Mouse (Mus musculus) ZHBTc4 (cell line): Measurements from ENCODE around the gene Washc2.
"Not testable (repeated sequence)": the region's sequence is repeated elsewhere in the genome, so short reads cannot be mapped to it uniquely, and the experiment has no call there.

ENCODE experiments used
- DNase-seq: peaks from one replicate; pipeline ENCODE4 v3.0.0-alpha.2; 2011; ENCODE audit warnings: low read depth, low spot score

The Washc2 gene

DNA sequence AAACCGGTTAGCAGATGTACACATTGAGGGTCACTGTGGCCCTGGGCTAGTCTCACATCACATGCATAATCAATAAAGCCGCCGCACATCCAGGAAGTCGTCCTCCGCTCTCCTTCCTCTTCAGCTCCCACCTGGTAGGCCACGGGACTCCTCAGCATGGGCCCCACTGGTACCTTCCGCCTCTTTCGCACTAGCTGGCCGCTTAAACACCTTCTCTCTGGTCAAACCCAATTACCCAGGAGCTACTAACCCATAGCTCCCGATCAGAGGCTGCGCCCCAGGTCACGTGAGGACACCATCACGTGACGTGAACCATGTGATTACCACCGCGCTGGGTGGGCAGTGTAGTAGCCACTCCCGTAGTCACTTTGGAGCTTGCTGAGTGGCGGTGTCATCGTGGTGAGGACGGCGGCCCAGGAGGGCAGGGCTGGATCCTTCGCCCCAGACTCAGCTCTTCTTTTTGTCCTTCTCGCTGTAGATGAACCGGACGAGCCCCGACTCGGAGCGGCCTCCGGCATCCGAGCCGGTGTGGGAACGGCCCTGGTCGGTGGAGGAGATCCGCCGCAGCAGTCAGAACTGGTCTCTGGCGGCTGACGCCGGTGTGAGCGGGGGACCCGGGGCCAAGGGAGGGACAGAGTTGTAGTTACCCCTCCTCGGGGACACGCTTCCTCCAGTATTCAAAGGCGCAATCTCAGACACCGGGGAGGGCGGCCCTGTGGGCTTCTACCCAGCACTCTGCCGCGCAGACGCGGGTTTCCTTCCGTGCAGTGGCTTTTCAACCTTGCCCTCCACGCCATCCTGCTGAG lies at the start of gene Washc2:
TSS of gene Washc2 (plus strand) at position 310 of the 806 bp plus-strand sequence.
- DNase-seq: peak; percentile 99

DNA sequence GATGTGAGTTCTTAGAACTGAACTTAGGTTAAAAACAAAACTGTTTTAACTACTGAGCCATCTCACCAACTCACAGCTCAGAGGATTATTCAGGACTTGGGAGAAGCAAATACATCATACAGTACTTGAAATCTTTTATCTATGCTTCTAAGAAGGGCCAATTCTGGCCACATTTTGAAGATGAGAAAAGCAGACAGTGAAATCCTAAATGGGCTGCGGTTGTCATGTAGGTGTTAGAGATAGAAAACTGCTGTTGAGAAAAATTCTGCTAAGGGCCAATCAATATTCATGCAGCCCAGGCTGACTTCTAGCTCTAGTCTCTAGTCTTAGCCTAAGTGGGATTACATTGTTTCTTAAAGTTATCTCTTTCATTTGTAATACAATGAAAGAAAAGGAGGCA lies 41.5 kb upstream of the Washc2 start:
- no peak for DNase-seq

DNA sequence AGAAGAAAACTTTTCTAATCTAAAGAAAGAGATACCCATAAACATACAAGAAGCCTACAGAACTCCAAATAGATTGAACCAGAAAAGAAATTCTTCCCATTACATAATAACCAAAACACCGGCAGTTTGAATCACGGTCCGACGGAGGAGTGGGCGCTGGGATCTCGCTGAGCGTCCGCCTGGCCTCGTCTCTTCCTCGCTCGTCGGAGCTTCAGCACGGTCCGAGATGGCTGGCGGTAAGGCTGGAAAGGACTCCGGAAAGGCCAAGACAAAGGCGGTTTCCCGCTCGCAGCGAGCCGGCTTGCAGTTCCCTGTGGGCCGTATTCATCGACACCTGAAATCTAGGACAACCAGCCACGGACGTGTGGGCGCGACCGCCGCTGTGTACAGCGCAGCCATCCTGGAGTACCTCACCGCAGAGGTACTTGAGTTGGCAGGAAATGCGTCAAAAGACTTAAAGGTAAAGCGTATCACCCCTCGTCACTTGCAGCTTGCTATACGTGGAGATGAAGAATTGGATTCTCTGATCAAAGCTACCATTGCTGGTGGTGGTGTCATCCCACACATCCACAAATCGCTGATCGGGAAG lies 34.2 kb upstream of the Washc2 start:
- not testable (repeated sequence) for DNase-seq

DNA sequence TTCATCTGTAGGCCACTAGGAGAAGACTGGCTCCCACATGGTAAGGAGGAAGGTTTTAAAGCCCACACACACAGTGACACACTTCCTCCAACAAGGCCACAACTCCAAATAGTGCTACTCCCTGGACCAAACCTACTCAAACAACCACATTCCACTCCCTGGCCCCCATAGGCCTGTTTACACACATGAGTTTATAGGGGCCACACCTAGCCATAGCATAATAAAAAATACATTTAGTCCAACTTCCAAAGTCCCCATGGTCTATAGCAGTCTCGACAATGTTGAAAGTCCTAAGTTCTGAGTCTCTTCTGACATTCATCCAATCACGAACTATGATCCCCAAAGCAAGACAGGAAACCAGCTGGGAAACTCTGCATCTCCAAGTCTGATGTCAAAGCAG lies 29.5 kb upstream of the Washc2 start:
- DNase-seq: no peak

DNA sequence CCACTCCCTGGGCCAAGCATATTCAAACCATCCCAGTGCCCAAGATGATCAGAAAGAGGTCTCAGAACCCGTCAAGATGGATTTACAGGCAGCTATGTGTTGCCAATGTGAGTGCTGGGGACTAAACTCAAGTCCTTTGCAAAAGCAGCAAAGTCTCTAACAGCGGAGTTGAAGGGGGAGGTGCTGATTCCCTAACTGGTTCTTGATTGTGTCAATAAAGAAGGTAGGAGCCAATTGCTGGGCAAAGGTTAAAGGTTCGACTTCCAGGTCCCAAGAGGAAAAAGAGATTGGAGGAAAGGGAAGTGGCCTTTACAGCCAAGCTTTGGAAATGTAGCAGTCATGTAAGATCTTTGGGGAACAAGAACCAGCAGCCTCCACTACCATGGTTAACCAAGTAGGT lies 27.1 kb upstream of the Washc2 start:
- DNase-seq: peak; percentile 14

DNA sequence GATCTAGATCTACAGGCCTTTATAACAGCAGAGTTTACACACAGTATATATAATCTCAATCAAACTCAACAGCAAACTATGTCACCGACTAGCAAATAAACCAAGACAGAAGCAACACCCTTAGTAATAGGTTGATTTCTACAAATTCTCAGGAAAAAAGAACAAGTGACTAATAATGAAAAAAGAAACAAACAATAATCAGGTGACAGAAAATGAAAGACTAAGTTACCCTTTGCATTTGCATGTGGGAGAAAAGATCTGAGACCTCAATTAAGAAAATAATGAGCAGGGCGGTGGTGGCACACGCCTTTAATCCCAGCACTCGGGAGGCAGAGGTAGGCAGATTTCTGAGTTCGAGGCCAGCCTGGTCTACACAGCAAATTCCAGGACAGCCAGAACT lies 24.3 kb upstream of the Washc2 start:
- no peak for DNase-seq

DNA sequence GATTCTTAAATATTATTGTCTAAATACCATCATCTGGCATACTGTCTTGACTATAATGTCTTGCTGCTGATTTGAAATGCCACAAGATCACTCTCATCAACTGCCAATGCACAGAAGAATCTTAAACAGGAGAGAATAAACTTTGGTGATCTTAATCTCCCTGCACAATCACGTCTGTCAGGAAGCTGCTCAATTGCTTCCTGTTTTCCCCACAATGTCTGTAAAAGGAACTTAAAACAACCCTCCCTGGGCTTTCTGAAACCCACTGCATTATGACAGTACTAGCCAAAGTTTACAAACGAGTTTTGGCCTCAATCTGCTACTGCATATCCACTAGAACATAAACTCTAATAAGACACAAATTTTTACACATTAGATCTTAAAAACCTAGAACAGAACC lies 21.4 kb upstream of the Washc2 start:
- DNase-seq: no peak

DNA sequence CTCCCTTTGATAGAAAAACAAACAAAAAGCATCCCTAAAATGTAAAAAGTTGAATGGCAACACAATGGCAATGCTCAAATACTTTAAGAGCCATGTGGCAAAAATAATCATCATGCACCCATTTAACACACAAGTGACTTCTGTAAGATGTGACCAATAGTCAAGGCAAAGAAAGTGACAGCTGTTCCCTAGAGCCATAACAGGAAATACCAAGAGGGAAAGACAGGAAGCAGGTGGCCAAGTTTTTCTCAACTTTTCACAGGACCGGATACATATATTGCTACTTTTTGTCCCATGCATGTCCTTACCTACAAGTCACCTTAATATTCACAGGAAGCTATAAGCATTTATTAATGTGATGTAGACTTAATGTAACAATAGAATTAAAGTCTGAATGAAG lies 18.4 kb upstream of the Washc2 start:
- DNase-seq: no peak

DNA sequence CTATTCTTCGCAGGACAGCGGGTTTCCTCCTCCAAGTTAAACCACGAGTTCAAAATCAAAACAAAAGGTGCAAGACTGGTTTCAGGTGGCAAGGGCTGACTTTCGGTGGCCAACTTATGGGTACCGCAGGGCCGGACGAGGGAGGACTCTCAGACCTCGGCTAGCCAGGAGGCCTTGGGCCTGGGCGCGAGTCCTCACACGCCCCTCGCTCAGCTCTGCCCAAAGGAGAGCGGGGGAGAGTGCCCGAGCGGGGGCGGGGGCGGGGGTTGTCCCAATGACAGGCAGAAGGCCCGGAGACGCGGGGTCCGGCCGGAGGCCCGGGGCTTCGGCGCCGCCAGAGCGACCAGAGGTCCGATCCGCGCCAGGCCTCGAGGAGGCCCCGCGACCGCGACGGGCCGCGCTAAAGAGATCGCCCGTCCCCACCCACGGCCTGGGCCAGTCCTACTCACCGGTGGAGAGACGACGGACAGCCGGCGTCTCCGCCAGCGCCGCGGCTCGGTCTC lies 15.0 kb upstream of the Washc2 start:
- DNase-seq: peak; percentile 54

DNA sequence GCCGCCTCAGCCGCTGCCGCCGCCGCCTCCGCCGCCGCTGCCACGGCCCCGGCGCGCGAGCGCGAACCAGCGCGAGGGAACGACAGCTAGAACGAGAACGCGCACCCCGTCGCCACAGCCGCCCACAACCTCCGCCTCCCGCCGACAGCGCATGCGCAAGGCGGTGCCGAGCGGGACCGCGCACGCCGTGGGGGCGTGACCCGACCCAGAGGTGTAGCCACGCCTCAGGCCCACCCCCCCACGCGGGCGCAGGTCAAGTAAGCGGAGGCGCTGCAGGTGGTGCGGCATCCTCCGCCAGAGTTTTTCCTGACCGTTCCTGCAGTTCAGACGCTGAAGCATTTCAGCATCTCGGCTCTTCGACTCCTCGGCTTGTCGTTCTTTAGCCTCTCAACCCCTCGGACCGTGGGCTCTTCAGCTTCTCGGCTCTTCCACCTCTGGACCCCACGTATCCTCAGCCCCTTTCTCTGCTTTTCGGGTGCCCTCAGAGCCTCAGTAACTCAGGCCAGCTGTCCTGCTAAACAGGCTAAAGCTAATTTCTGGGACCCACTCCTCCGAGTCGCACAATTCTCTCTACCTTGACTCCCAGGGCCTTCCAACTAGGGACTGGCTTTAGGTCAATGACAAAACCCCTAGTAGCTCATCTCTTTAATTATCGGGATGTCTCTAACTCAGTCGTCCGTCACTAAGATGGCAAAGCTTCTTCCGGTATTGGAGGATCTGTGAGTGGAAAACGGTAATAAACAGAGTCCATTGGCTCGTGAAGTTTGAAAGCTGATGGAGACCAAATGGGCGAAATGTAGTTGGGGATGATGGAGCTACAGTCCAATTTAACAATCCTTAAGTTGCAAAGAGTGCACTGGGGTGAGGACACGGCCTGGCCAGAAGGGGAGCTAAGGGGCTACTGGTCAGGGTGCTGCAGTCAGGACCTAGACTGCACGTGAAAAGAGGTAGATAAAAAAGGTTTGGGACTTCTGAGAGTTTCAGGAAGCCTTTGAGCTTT lies 14.1 kb upstream of the Washc2 start, which contains the start of gene Tmcc1:
TSS of gene Tmcc1 (minus strand) at position 93 of the 1,000 bp plus-strand sequence.
- DNase-seq: peak; percentile 99

DNA sequence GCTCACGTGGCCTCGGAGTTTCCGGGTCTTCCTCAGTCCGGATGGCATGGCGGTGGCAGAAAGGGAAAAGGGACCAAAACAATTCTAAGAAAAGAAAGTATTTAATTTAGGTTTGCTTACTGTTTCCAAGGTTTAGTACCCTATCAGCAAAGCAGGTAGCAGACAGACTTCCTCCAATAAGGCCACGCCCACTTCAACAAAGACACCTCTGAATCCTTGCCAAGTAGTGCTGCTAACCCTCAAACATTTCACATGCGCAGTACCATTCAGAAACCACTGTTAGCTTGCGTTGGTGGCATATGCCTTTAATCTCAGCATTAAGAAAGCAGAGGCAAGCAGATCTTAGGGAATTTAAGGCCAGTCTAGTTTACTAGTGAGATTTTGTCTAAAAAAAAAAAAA lies 12.0 kb upstream of the Washc2 start:
- peak; percentile 66 for DNase-seq

DNA sequence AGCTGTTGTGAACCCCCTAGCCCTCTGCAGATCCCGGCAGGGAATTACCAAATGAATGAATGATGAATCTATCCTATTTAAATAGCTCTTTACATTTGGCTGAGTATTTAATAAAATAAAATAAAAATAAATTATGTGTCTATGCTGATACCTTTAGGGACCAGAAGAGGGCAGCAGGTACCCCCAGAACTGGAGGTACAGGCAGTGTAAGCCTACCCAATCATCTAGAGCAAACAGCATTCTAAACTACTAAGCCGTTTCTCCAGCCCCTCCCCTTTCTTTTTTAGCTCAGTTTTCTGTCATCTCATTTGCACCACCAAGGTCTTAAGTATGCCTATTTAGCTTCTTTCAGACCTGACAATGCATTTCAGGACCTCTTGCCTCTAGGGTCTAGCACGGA lies 9.7 kb upstream of the Washc2 start:
- DNase-seq: peak; percentile 77

DNA sequence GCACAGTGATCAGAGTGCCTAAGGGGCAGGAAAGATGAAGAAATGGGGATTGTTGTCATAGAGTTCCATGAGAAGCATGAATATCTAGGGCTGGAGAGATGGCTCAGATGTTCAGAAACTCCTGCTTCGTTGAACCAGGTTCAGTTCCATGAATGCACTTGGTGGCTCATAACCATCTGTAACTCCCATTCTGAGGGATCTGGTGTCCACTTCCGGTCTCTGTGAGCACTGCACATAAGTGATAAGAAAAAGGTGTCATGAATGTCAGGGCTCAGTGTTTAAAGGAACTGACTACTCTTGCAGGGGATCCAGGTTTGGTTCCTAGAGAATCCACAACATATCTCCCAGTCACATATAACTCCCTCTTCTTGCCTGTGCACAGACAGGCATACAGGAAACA lies 8.2 kb upstream of the Washc2 start:
- no peak for DNase-seq

DNA sequence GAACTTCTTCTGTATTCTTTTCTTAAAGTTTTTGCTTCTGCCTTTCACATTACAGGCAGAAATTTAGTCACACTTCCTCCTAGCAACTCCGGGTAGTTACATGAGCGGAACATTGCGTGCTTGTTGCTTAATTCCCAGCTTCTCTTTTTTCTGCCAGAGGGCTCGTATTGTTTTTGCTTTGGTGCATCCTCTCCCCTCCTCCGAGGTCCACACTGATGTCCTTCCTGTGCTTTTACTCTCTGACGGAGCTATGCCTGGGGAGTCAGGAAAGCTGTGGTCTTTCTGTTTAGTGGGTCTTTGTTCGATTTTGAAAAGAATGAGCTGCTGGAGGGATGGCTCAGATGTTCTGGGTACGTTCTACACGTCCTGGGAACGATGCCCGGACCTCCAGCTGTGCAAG lies 19.9 kb downstream of the Washc2 start:
- no peak for DNase-seq

DNA sequence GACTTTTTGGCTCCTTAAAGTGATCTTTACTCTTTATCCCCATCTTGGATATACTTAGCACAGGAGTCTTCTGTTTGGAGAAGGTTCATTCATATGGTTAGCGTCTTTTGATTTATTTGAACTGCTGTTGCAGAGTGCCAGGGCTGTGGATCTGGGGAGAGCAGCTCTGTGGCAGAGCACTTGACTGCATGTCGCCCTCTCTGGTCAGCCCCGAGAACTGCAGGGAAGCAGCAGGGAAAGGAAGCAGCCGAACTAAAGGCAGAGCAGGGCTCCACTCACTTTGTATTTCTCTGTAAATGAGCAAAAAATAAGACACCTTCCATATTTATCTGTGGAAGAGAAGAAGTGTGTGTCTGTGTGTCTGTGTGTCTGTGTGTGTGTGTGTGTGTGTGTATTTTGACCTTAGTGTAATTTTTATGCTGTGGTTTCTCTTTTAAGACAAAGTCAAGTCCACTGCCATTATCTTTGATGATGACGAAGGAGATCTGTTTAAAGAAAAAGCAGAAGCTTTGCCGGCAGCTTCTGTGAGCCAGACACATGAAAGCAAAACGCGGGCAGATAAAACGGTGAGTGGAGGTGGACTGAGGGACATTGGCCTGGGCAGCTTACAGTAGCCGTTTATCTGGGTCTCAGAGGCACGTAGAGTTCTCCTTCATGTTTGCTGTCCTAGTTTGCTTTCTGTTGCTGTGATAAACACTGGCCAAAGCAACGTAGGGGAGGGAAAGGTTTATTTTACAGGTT lies 21.1 kb downstream of the Washc2 start:
- DNase-seq: peak; percentile 74

DNA sequence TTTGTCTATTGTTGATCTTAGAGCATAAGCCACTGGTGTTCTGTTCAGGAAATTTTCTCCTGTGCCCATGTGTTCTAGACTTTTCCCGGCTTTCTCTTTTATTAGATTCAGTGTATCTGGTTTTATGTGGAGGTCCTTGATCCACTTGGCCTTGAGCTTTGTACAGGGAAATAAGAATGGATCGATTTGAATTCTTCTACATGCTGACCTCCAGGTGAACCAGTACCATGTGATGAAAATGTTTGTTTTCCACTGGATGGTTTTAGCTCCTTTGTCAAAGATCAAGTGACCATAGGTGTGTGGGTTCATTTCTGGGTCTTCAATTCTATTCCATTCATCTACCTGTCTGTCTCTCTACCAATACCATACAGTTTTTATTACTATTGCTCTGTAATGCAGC lies 27.0 kb downstream of the Washc2 start:
- not testable (repeated sequence) for DNase-seq

DNA sequence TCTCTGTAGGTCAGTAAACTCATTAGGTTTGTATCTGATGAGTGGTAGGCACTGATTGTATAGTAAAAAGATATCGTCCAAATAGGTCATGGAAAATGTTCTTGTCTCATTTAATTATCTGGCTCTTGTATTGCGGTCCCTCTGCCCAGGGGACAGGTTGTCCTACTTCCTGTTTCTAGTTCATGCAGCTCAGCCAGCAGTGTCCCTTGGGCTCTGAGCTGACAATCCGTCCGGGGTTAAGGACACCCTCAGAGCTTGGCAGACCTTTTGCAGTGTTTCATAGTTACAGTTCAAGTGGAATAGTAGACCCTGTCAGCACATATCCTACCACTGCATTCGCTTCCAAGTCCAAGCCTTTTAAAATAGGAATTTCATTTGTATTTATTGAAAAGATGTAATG lies 27.5 kb downstream of the Washc2 start:
- no peak for DNase-seq

DNA sequence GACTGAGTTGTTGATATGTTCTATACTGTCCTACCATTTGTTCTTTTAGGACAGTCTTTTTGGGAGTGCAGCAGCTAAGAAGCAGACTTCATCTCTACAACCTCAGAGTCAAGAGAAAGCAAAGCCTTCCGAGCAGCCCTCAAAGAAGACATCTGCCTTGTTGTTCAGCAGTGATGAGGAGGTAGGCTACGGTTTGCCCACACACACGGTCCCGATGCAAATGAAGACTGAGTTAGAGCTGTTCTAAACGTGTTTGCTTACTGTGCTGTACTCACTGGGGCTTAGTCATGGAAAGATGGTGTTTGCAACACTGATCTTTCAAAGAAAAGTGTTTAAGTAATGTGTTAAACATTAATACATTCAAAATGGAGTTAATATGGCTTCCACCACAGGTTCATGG lies 30.2 kb downstream of the Washc2 start:
- no peak for DNase-seq

DNA sequence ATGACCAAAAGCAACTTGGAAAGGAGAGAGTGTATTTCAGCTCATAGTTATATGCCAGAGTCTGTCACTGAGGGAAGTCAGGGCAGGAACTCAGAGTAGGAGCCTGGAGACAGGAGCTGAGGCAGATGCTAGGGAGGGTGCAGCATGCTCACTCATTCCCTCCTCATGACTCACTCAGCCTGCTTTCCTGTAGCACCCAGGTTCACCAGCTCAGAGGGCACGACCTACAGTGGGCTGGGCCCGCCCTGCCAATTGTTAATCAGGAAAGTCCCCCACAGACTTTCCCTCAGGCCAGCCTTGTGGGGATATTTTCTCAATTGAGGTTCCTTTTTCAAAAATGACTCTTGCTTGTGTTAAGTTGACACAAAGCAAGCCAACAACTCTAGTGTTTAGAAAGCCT lies 32.5 kb downstream of the Washc2 start:
- no peak for DNase-seq

DNA sequence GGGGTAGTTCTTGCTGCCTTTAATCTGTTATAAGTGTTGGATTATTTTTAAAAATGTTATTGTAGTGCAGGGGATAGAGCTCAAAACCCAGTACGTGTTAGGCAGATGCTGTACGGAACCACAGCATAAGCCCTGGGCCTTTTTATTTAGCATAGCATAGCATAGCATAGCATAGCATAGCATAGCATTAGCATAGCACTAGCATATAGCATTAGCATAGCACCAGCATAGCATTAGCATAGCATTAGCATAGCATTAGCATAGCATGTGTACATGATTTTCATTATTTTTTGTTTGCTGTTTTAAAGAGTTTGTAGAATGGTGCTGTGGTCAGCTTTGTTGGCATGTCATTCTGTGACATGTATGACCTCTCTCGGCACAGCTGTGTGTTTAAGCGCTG lies 51.8 kb downstream of the Washc2 start:
- no peak for DNase-seq

DNA sequence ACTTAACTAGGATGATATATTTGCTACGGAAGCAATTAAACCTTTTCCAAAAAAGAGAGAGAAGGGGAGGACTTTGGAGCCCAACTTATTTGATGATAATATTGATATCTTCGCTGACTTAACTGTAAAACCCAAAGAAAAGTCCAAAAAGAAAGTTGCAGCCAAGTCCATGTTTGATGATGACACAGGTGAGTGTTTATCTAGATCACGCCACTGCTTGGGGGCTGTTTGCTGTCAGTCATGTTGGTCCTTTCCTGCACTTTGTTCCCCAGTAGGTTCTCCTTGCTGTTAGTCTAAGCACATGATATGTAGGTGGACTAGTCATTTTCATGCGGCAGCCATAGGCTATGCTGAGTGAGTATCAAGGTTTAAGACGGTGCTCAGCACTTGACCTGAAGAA lies 52.6 kb downstream of the Washc2 start:
- no peak for DNase-seq
